Mouse (Mus musculus) testis, adult 2 months (tissue): ENCODE measurements around the gene Itpk1. TPM values are rescaled to one million over a fixed set of nuclear protein-coding genes. Genes with fewer than 3 reads are reported as not detected.

Experiments
- H3K27ac ChIP-seq: fragments of 200-500 bp; 2 replicates; pipeline ENCODE4 v1.5.1; 2012; ENCODE audit warnings: low read depth, low read length; ENCODE audit not compliant: control insufficient read depth, insufficient read depth
- H3K27me3 ChIP-seq: fragments of 200-500 bp; 2 replicates; pipeline ENCODE4 v1.6.1; 2012; ENCODE audit warnings: mild to moderate bottlenecking, low read length, moderate library complexity; ENCODE audit not compliant: control insufficient read depth, insufficient read depth
- H3K36me3 ChIP-seq: fragments of 200-500 bp; 2 replicates; pipeline ENCODE4 v1.6.1; 2012; ENCODE audit warnings: mild to moderate bottlenecking, low read length; ENCODE audit not compliant: control insufficient read depth, insufficient read depth
- H3K4me1 ChIP-seq: fragments of 200-500 bp; 2 replicates; pipeline ENCODE4 v1.6.1; 2012; ENCODE audit warnings: low read length; ENCODE audit not compliant: control insufficient read depth, insufficient read depth
- H3K4me3 ChIP-seq: fragments of 200-500 bp; 2 replicates; pipeline ENCODE4 v1.5.1; 2012; ENCODE audit warnings: low read depth, mild to moderate bottlenecking, low read length, moderate library complexity, mixed read lengths; ENCODE audit not compliant: control insufficient read depth
- CTCF ChIP-seq: fragments of 200-500 bp; IDR thresholded peaks from 2 replicates; pipeline ENCODE4 v1.5.1; 2012; ENCODE audit warnings: low read depth, mild to moderate bottlenecking, inconsistent platforms, low read length, moderate library complexity; ENCODE audit not compliant: control insufficient read depth, insufficient read depth, insufficient replicate concordance
- POLR2A ChIP-seq: fragments of 200-500 bp; IDR thresholded peaks from 2 replicates; pipeline ENCODE4 v1.6.1; 2012; ENCODE audit warnings: low read depth, mild to moderate bottlenecking, inconsistent platforms, low read length, moderate library complexity; ENCODE audit not compliant: control insufficient read depth
- polyA plus RNA-seq: library from polyadenylated mRNA; depleted of rRNA; stranded (reverse); fragments of >200 nt; gene quantifications from 2 replicates; pipeline ENCODE4 v1.2.3, GENCODE M21; 2012

Itpk1 gene
- polyA plus RNA-seq, 1 experiment: 32.3 TPM

DNA sequence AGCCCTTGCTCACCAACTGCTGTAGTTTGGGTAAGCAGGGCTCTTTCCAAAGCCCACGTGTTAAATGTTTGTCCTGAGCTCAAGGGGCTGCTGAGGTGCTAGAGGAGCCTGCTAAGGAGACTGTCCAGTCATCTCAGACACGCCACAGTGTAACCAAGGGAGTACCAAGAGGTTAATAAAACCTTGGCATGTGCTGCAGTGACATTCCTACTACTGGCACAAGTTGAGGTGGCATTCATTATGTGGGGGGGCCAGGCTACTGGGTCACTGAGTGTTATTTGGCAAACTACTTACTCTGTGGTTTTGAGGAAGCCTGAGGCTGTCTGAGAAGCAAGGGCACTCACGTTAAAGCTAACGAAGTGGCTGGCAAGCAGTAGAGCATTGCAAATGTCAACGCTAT lies 134.0 kb downstream of the Itpk1 start:
- Histone ChIP-seq H3K4me3 (no peak overlapping the region), H3K4me1 (no peaks in the 10 kb centered on the region), H3K27me3 (no peaks in the 10 kb centered on the region), H3K27ac (no peak overlapping the region), H3K36me3 (no peaks in the 10 kb centered on the region)
- TF ChIP-seq CTCF (no peak), POLR2A (no peak)

DNA sequence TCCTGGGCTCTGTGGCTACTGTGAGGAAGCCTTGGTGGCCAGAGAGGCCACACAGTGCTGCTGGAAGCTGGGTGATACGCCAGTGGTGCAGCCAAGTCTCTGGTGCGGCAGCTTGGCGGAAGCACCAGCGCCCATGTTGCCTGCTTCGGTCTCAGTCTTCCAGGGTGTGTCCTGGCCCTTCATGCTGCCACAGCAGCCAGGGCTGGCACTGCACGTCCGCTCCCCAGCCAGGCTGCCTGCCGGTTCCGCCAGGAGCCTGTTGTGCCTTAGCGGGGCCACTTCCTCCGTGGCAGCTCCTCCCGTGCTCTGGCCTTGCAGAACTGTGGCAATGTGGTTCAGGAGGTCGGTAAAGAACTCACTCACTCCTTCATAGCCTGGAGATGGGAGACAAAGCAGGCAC lies 134.6 kb downstream of the Itpk1 start:
- H3K4me1 ChIP-seq: no peaks in the 10 kb centered on the region
- H3K4me3 ChIP-seq: no peak overlapping the region
- H3K36me3 ChIP-seq: no peaks in the 10 kb centered on the region
- H3K27ac ChIP-seq: no peak overlapping the region
- TF ChIP-seq CTCF: no peak
- no peak for TF ChIP-seq POLR2A
- H3K27me3 ChIP-seq: no peaks in the 10 kb centered on the region

DNA sequence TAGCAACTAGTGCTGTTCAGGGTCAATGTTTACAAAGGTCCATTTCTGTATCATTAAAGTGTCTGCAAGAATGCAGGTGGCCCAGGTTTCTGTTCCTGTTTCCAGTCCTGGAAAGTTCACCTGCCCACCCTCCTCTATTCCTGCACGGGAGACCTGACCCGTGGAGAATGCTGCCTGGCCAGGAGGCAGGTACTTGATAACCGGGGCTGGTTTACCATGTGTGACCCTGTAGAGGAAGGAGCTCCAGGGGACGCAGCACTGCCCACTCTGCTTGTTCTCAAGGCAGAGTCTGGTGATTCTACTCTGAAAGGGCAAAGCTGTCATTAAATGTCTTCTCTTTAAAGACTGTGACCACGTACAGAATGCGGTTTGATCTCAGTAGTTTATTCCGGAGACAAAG lies 136.5 kb downstream of the Itpk1 start:
- Histone ChIP-seq H3K36me3 (no peaks in the 10 kb centered on the region), H3K4me3 (no peak overlapping the region), H3K27me3 (no peaks in the 10 kb centered on the region), H3K4me1 (no peaks in the 10 kb centered on the region), H3K27ac (no peak overlapping the region)
- TF ChIP-seq CTCF (no peak), POLR2A (no peak)

DNA sequence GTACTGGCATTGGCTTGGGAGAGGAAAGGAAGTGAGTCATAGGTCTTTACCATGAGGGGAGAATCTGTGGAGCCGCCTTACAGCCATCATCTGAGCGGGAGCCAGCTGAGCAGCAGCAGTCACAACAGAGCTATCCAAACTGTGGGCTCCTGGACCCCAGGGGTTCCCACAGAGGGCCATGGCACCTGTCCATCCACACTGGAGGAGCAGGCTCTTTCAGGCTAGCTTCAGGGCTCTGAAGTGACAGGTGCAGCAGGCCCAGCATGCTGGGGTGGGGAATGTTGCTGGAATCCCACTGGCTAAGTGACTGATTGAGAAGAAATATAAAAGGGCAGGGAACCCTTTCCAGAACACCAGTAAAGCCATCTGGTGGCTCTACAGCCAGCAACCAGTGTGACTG lies 137.8 kb downstream of the Itpk1 start:
- no peaks in the 10 kb centered on the region for H3K36me3 ChIP-seq
- no peaks in the 10 kb centered on the region for H3K27me3 ChIP-seq
- TF ChIP-seq POLR2A (no peak), CTCF (no peak)
- H3K4me1 ChIP-seq: no peaks in the 10 kb centered on the region
- H3K27ac ChIP-seq: no peak overlapping the region
- H3K4me3 ChIP-seq: no peak overlapping the region

DNA sequence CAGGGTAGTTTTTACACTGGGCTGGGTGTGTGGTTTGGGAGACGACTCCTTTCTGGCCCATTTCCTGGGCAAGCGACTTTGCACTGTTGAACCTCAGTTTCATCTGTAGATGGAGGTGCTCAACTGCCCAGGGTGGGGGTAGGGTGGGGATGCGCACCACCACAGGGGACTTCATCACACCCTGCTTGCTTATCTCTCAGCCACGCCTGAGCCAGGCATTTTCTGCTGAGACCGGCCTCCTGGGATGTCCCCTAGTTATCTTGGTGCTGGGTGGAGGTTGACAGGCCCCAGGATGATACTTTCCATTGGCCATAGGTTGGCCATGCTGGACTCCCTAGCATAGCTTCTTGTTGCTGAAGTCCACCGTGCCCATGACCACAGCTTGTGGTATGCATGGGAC lies 139.6 kb downstream of the Itpk1 start:
- no peaks in the 10 kb centered on the region for H3K36me3 ChIP-seq
- H3K27ac ChIP-seq: no peak overlapping the region
- TF ChIP-seq CTCF: no peak
- TF ChIP-seq POLR2A: no peak
- no peak overlapping the region for H3K4me3 ChIP-seq
- no peaks in the 10 kb centered on the region for H3K27me3 ChIP-seq
- no peaks in the 10 kb centered on the region for H3K4me1 ChIP-seq

DNA sequence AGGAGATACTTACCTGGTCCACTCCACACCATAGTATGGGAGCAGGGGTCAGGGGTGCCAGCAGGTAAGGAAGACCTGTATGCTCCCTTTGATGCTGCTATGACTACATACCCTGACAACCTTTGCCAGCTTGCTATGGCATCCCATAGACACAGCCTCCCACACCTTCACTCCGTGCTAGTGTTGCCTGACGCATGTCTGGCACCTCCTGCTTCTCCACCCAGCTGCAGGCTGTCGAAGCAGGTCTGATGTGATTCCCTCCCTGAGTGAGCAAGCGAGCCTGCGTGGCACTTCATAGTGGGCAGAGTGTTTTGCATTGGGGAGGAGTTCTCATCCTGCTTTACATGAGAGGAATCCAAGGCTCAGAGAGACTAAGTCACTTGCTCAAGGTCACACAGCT lies 147.4 kb downstream of the Itpk1 start:
- H3K4me1 ChIP-seq: peaks cover 8% of the 10 kb centered on the region
- TF ChIP-seq POLR2A: no peak
- H3K4me3 ChIP-seq: no peak overlapping the region
- no peaks in the 10 kb centered on the region for H3K36me3 ChIP-seq
- no peak overlapping the region for H3K27ac ChIP-seq
- H3K27me3 ChIP-seq: no peaks in the 10 kb centered on the region

DNA sequence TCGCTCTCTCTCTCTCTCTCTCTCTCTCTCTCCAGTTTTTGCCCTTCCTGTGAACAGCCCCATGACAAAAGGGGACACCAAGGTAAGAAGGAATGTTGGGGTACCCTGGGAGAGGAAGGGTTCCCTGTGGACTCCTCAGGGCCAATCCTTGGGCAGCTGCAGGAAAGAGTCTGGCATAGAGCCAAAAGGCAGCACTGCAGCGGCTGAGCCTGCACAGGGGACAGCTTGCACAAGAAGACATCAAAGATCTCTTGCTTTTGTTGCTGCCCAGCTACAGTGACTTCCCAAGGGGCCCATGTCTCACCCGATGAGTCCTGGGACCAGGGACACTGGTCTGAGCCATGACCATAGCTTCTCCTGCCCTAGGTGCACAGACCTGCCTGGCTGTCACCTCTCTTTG lies 148.9 kb downstream of the Itpk1 start:
- Histone ChIP-seq H3K27me3 (no peaks in the 10 kb centered on the region), H3K36me3 (no peaks in the 10 kb centered on the region), H3K4me3 (no peak overlapping the region), H3K27ac (no peak overlapping the region), H3K4me1 (peaks cover 8% of the 10 kb centered on the region)
- TF ChIP-seq CTCF (no peak), POLR2A (no peak)
